Mouse (Mus musculus) CH12.LX (cell line): ENCODE data around the gene Sh3bp5. TPM values are rescaled to one million over a fixed set of nuclear protein-coding genes. Genes with fewer than 3 reads are reported as not detected.

Source experiments
- DNase-seq: peaks from one replicate; pipeline ENCODE4 v3.0.0-alpha.2; 2013; ENCODE audit errors: extremely low read depth
- H3K27ac ChIP-seq: 2 replicates; pipeline ENCODE4 v1.5.1; 2012; ENCODE audit warnings: low read depth, mild to moderate bottlenecking, control low read depth, moderate library complexity; ENCODE audit not compliant: insufficient read depth
- H3K27me3 ChIP-seq: replicated peaks from 2 replicates; pipeline ENCODE3; 2012; ENCODE audit warnings: inconsistent platforms
- H3K36me3 ChIP-seq, 2 experiments: replicated peaks in 1 of 2; 2 replicates each; pipeline versions ENCODE3 to v1.6.1; 2012; ENCODE audit warnings: inconsistent platforms in 1 of 2, low read length in 1 of 2, mild to moderate bottlenecking in 1 of 2, mixed read lengths in 1 of 2, moderate library complexity in 1 of 2; ENCODE audit not compliant: control insufficient read depth in 1 of 2, insufficient read depth in 1 of 2
- H3K4me1 ChIP-seq, 2 experiments: 2 replicates each; pipeline ENCODE4 v1.6.1; 2012; ENCODE audit warnings: inconsistent platforms in 1 of 2, moderate library complexity in 1 of 2; ENCODE audit not compliant: insufficient read depth in 2 of 2, control insufficient read depth in 1 of 2
- H3K4me2 ChIP-seq: 2 replicates; pipeline ENCODE4 v1.6.1; 2012; ENCODE audit warnings: low read depth, mild to moderate bottlenecking, control low read depth; ENCODE audit not compliant: poor library complexity, insufficient read depth, severe bottlenecking
- H3K4me3 ChIP-seq, 3 experiments: fragments of 150-350 bp in 1 of 3; sonication (generic) in 1 of 3; replicated peaks in 1 of 3; 2 replicates each; pipeline versions ENCODE3 to v1.5.1; 2011 to 2012; ENCODE audit warnings: low read depth in 2 of 3, low read length in 2 of 3, mild to moderate bottlenecking in 2 of 3, moderate library complexity in 2 of 3, control low read depth in 1 of 3, improper control_type of control experiment in 1 of 3, inconsistent platforms in 1 of 3, mixed read lengths in 1 of 3; ENCODE audit not compliant: poor library complexity in 1 of 3
- H3K79me2 ChIP-seq: replicated peaks from 2 replicates; pipeline ENCODE4 v1.6.1; 2012; ENCODE audit warnings: mild to moderate bottlenecking, moderate library complexity; ENCODE audit not compliant: control insufficient read depth, poor library complexity, insufficient read depth, severe bottlenecking; ENCODE audit errors: extremely low read depth
- H3K9ac ChIP-seq: 2 replicates; pipeline ENCODE4 v1.6.1; 2012; ENCODE audit warnings: low read depth, mild to moderate bottlenecking, control low read depth, moderate library complexity; ENCODE audit not compliant: insufficient read depth
- H3K9me3 ChIP-seq: replicated peaks from 2 replicates; pipeline ENCODE3; 2012; ENCODE audit warnings: low read length, inconsistent platforms, mixed read lengths
- BHLHE40 ChIP-seq: IDR thresholded peaks from 2 replicates; pipeline ENCODE4 v1.6.1; 2011; ENCODE audit warnings: mild to moderate bottlenecking, low read depth, low read length, improper control_type of control experiment
- CHD1 ChIP-seq: IDR thresholded peaks from 2 replicates; pipeline ENCODE4 v1.6.1; 2012; ENCODE audit warnings: low read depth, low read length, improper control_type of control experiment, inconsistent platforms
- CTCF ChIP-seq, 2 experiments: IDR thresholded peaks in 1 of 2; conservative IDR thresholded peaks in 1 of 2; 2 replicates each; pipeline ENCODE4 v1.5.1; 2011 to 2012; ENCODE audit warnings: low read depth in 2 of 2, low read length in 2 of 2, improper control_type of control experiment in 1 of 2, inconsistent platforms in 1 of 2, mild to moderate bottlenecking in 1 of 2, moderate library complexity in 1 of 2
- ELF1 ChIP-seq: IDR thresholded peaks from 2 replicates; pipeline ENCODE4 v1.6.1; 2014; ENCODE audit warnings: low read depth, mild to moderate bottlenecking, inconsistent platforms, low read length, improper control_type of control experiment
- EP300 ChIP-seq: IDR thresholded peaks from 2 replicates; pipeline ENCODE4 v1.6.1; 2011; ENCODE audit warnings: low read length, improper control_type of control experiment
- ETS1 ChIP-seq: conservative IDR thresholded peaks from 2 replicates; pipeline ENCODE4 v1.6.1; 2012; ENCODE audit warnings: low read depth, mild to moderate bottlenecking, inconsistent platforms, low read length, improper control_type of control experiment, moderate library complexity
- HCFC1 ChIP-seq: IDR thresholded peaks from 2 replicates; pipeline ENCODE4 v1.6.1; 2012; ENCODE audit warnings: low read depth, mild to moderate bottlenecking, inconsistent platforms, low read length, improper control_type of control experiment
- IRF4 ChIP-seq: IDR thresholded peaks from 2 replicates; pipeline ENCODE4 v1.6.1; 2014; ENCODE audit warnings: low read depth, mild to moderate bottlenecking, inconsistent platforms, low read length, improper control_type of control experiment
- JUN ChIP-seq: IDR thresholded peaks from 2 replicates; pipeline ENCODE4 v1.6.1; 2011; ENCODE audit warnings: low read depth, mild to moderate bottlenecking, low read length, improper control_type of control experiment, moderate library complexity; ENCODE audit not compliant: insufficient read depth
- JUND ChIP-seq: conservative IDR thresholded peaks from 2 replicates; pipeline ENCODE4 v1.6.1; 2011; ENCODE audit warnings: low read depth, low read length, improper control_type of control experiment
- MEF2A ChIP-seq: IDR thresholded peaks from 2 replicates; pipeline ENCODE4 v1.6.1; 2014; ENCODE audit warnings: low read depth, mild to moderate bottlenecking, inconsistent platforms, low read length, improper control_type of control experiment, borderline replicate concordance
- NELFE ChIP-seq: IDR thresholded peaks from 2 replicates; pipeline ENCODE4 v1.6.1; 2011; ENCODE audit warnings: low read depth, low read length, improper control_type of control experiment
- POLR2A ChIP-seq: IDR thresholded peaks from 2 replicates; pipeline ENCODE4 v1.6.1; 2011; ENCODE audit warnings: low read depth, mild to moderate bottlenecking, improper control_type of control experiment, low read length
- RAD21 ChIP-seq: IDR thresholded peaks from 2 replicates; pipeline ENCODE4 v1.6.1; 2011; ENCODE audit warnings: low read depth, mild to moderate bottlenecking, low read length, improper control_type of control experiment, moderate library complexity
- RCOR1 ChIP-seq: conservative IDR thresholded peaks from 2 replicates; pipeline ENCODE4 v1.6.1; 2012; ENCODE audit warnings: low read depth, mild to moderate bottlenecking, inconsistent platforms, low read length, improper control_type of control experiment
- SIN3A ChIP-seq: IDR thresholded peaks from 2 replicates; pipeline ENCODE4 v1.6.1; 2012; ENCODE audit warnings: low read length, improper control_type of control experiment, inconsistent platforms
- TCF12 ChIP-seq: IDR thresholded peaks from 2 replicates; pipeline ENCODE4 v1.6.1; 2014; ENCODE audit warnings: low read depth, mild to moderate bottlenecking, inconsistent platforms, low read length, improper control_type of control experiment
- UBTF ChIP-seq: IDR thresholded peaks from 2 replicates; pipeline ENCODE4 v1.6.1; 2012; ENCODE audit warnings: low read depth, mild to moderate bottlenecking, inconsistent platforms, low read length, improper control_type of control experiment, moderate library complexity
- ZC3H11A ChIP-seq: IDR thresholded peaks from 2 replicates; pipeline ENCODE4 v1.6.1; 2012; ENCODE audit warnings: low read depth, mild to moderate bottlenecking, inconsistent platforms, low read length, improper control_type of control experiment
- ZKSCAN1 ChIP-seq: IDR thresholded peaks from 2 replicates; pipeline ENCODE4 v1.6.1; 2012; ENCODE audit warnings: low read depth, inconsistent platforms, low read length, improper control_type of control experiment, borderline replicate concordance
- ZMIZ1 ChIP-seq: IDR thresholded peaks from 2 replicates; pipeline ENCODE4 v1.6.1; 2012; ENCODE audit warnings: low read depth, mild to moderate bottlenecking, inconsistent platforms, low read length, improper control_type of control experiment
- ZNF384 ChIP-seq: IDR thresholded peaks from 2 replicates; pipeline ENCODE4 v1.6.1; 2012; ENCODE audit warnings: low read depth, low read length, improper control_type of control experiment, inconsistent platforms
- dilution Hi-C: fragments of 300-500 bp; cut with MboI; formaldehyde crosslinking; loops from 2 replicates; pipeline ENCODE4 v1.14.3; 2020; ENCODE audit warnings: low sequenced_read_pairs; ENCODE audit not compliant: extremely low pct_unique_long_range_greater_than_20kb, extremely low pct_ligation_motif_present
- in situ Hi-C: fragments of 300-500 bp; cut with MboI; formaldehyde crosslinking; loops from 3 replicates; pipeline ENCODE4 v1.14.3; 2019; ENCODE audit warnings: low sequenced_read_pairs, low pct_ligation_motif_present, low pct_unique_long_range_greater_than_20kb, mixed read lengths
- polyA plus RNA-seq: library from polyadenylated mRNA; unstranded; fragments of >175 nt; gene quantifications from 2 replicates; pipeline ENCODE4 v1.2.1, GENCODE M21; 2012; ENCODE audit warnings: low read depth; ENCODE audit not compliant: insufficient read length
- total RNA-seq, 2 experiments: library from RNA; depleted of rRNA; stranded (reverse); fragments of 300-350 nt in 1 of 2; fragments of >200 nt in 1 of 2; gene quantifications; 2 replicates each; pipeline ENCODE4 v1.2.3; 2012 to 2014

The Sh3bp5 gene
- total and polyA plus RNA-seq, 3 experiments = 57.4 to 158 (median 64.6) TPM

DNA sequence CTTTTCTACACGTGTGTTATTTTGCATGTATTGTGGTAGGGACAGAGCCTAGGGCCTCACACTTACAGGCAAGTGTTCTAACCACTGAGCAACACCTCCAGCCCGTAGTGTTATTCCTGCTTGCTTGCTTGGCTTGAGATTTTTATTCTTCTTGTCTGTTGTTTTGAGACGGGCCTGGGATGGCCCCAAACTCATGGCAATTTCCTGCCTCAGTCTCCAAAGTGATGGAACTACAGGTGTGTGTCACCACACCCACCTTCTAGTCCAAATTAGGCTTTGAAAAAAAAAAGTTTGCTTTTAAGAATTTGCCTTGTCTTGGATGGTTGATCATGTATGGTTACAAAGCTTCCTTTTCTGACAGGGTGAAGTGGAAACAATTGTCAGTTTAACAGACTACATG is 19.5 kb downstream of the Sh3bp5 start (continued):
- TF ChIP-seq TCF12 = peak; percentile 88
- peak; percentile 97 for TF ChIP-seq MEF2A
- TF ChIP-seq RAD21 = no peak; the same call in 1 of the 2 replicates
- TF ChIP-seq IRF4 = peak; percentile 81
- TF ChIP-seq ZNF384 = peak; percentile 98
- no peak for TF ChIP-seq ZC3H11A
- TF ChIP-seq EP300 = peak; percentile 96

DNA sequence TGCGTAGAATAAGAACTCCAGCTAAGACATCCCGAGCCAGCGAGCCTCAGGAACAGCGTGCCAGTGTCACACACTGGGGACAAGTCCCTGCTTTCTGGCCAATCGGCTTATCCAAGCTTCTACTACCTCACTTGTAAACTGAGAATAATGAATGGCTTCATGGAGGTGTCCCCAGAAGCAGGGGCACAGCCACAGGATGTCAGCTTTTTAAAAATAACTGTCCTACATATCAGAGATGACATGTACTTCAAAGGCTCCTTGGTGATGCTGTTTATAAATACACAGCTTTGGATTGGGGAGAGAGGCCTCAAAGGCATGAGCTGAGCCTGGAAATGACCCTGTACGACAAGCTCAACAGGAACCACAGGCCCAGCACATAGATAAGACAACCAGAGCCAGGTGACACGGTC is 20.9 kb downstream of the Sh3bp5 start:
- in situ Hi-C loops (no loop called here), dilution Hi-C loops (no loop called here)
- peaks cover 74 to 99% of the 10 kb centered on the region in 2 experiments for H3K4me1 ChIP-seq
- H3K27ac ChIP-seq = peak overlapping the region; percentile 97
- TF ChIP-seq ETS1 = no peak
- TF ChIP-seq HCFC1 = no peak
- no peak for TF ChIP-seq POLR2A
- TF ChIP-seq ZKSCAN1 = no peak
- no peak for TF ChIP-seq ZMIZ1
- no peak for TF ChIP-seq BHLHE40
- TF ChIP-seq CTCF (conservative IDR thresholded peaks at IDR 0.05 in 1 of 2, IDR thresholded peaks at IDR 0.05 in 1 of 2; ENCODE audit: low read depth in 2 of 2, low read length in 2 of 2) = no peak
- TF ChIP-seq ZNF384 = no peak
- no peak for TF ChIP-seq JUND
- no peak for TF ChIP-seq CHD1
- TF ChIP-seq NELFE = no peak
- no peak for TF ChIP-seq ZC3H11A
- no peak for TF ChIP-seq RCOR1
- TF ChIP-seq TCF12 = no peak
- no peak for TF ChIP-seq ELF1
- no peak for TF ChIP-seq SIN3A
- no peak for TF ChIP-seq JUN
- TF ChIP-seq UBTF = no peak
- no peak for DNase-seq
- no peak overlapping the region for H3K4me3 ChIP-seq
- H3K27me3 ChIP-seq = no peaks in the 10 kb centered on the region
- H3K79me2 ChIP-seq = peaks cover 80% of the 10 kb centered on the region
- peaks cover 27 to 76% of the 10 kb centered on the region in 2 experiments for H3K36me3 ChIP-seq
- H3K9ac ChIP-seq = 0 out of 2 replicates have a peak overlapping the region, but pooled peaks have one; percentile 12
- H3K9me3 ChIP-seq = no peaks in the 10 kb centered on the region
- 0 out of 2 replicates have a peak overlapping the region, but pooled peaks have one; percentile 39 for H3K4me2 ChIP-seq
